Mouse (Mus musculus) spleen, adult 10 weeks (tissue): ENCODE data around the gene Ajuba. TPM values are rescaled to one million over a fixed set of nuclear protein-coding genes. Genes with fewer than 3 reads are reported as not detected.

Experiments
- polyA plus RNA-seq: library from polyadenylated mRNA; stranded (reverse); fragments of 350-450 nt; fragmentation: Illumina TruSeq; extraction: RNeasy Lipid Tissue Mini Kit (QIAGEN cat#74804); gene quantifications from one replicate; pipeline ENCODE4 v1.2.3, GENCODE M21; 2015; ENCODE audit warnings: low replicate concordance; ENCODE audit not compliant: insufficient read depth

Ajuba gene
- polyA plus RNA-seq: 4.2 TPM

DNA sequence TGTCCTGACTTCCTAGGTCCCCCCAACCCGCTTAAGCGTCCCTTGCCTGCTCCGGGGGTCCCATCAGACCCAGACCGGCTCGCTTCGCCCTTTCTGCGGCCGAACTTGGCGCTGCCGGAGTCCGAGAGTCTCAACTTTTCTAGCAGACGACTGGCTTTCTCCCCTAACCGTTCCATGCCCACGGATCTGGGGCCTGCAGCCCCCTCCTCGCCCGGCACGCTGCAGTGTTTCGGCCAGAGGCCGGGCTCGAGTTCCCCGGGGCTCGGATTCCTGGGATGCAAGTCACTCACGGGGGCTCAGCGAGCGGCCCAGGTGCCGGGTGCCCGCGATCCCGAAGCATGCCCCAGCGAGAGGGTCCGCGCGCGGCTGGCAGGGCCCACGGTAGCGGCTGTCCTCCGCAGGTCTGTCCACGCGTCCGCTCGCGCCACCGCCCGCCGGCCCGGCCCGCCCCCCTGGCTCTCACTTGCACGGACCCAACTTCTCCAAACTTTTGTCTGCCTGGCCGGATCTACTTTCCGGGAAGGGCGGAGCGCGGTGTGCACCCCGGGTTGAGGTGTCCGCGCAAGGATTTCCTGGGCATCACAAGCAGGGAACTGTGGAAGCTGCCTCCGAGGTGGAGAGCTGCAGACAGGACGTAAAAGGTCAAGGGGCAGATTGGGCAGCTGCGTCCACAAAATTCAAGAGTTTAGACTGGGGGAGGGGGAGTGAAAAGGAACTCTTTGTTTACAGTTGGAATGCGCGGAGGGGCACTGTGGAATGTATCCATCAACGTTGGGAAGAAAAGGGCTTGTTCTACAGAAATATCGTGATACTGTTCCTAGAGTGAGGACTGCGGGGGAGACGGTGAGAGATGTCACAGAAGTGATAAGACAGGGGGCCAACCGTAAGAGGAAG, at the start of gene Ajuba:
Ajuba (minus strand) TSS at position 470 of the 894 bp plus-strand sequence.

GRCm38 (mm10) chr14:54621133-54621532, 43.8 kb upstream of the Ajuba start, which contains the start of gene Psmb11:
Gene Psmb11 (plus strand): TSS chr14:54621433.

DNA sequence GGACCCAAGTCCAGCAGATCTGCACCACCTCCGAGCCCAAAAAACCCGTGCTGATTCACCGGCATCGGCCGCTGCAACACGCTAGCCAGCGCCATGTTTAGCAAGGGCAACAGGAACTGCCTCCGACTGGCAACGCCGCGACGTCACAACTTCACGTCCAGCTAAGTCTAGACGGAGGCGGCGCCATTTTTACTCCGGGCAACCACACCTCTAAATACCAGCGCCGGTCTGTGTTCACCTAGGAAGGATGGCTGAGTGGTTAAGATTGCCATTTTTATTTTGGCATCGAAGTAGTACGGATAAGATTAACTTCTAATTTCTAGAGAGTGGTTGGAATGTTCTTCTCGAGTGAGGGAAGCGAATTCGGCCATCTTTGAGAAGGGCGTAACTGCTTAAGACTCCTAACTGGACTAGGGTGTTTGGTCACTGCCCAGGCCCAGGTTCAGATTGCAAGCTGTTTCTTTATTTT, 40.6 kb upstream of the Ajuba start, which contains the start of gene Psmb5:
Psmb5 (minus strand) TSS at position 126 of the 469 bp plus-strand sequence.

GRCm38 (mm10) chr14:54605752-54606321, 28.5 kb upstream of the Ajuba start, which contains the start of gene 4931414P19Rik:
Gene 4931414P19Rik (minus strand): TSS chr14:54605993.

DNA sequence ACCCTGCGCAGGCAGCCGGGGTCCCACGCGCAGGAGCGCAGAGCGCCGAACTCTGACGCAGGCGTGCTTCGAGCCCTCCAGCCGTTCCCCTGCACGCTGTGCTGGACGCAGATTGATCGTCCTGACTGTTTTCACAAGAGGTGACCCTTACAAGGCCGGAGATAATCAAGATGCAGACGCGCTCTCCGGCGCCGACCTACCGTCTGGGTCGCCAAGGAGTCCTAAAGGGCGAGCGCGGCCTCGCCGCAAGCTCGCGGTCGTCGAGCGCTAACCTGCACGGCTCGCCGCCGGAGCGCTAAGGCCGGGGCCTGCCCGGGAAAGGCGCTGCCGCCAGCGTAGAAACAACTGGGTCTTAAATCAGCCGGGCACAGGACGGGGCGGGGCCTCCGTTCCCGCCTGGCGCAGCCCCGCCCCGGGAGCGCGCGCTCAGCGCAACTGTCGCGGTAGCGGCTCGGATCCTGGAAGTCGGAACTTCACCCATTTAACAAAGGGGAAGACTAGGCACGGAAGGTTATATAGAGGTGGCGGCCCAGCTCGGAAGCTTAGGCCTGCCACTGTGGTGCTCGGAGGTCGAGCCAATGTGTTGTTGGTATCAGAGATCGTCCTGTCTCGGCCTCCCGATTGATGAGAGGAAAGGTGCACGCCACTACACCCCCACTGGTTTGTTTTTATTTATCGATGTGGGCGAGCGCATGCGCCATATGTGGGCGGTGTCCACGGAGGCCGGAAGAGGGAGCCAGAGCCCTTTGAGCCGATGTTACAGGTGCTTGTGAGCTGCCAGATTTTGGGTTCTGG, 23.2 kb downstream of the Ajuba start, which contains the start of gene Haus4:
Haus4 (minus strand) TSS at position 642 of the 795 bp plus-strand sequence.

Other genes starting within 250 kb of the Ajuba start
- 48.0 TPM for gene Oxa1l, start 216.7 kb downstream of the Ajuba start, polyA plus RNA-seq
- gene Slc7a7, start 159.8 kb downstream of the Ajuba start, polyA plus RNA-seq: 30.2 TPM
- 88.1 TPM for gene Mrpl52, start 150.6 kb downstream of the Ajuba start, polyA plus RNA-seq
- 32.2 TPM for gene Mmp14, start 145.9 kb downstream of the Ajuba start, polyA plus RNA-seq
- 38.8 TPM for gene Lrp10, start 113.4 kb downstream of the Ajuba start, polyA plus RNA-seq
- not detected for gene Rem2, start 101.5 kb downstream of the Ajuba start, polyA plus RNA-seq
- gene Prmt5, start 60.0 kb downstream of the Ajuba start, polyA plus RNA-seq: 48.2 TPM
- gene Haus4, start 22.9 kb downstream of the Ajuba start, polyA plus RNA-seq: 11.4 TPM
- 3.6 TPM for gene 4931414P19Rik, start 28.4 kb upstream of the Ajuba start, polyA plus RNA-seq
- gene Psmb5, start 40.5 kb upstream of the Ajuba start, polyA plus RNA-seq: 39.6 TPM
- not detected for gene Psmb11, start 43.9 kb upstream of the Ajuba start, polyA plus RNA-seq
- gene Gm17606, start 63.4 kb upstream of the Ajuba start, polyA plus RNA-seq: not detected
- 1.2 TPM for gene Cdh24, start 63.8 kb upstream of the Ajuba start, polyA plus RNA-seq
- gene 1700123O20Rik, start 108.7 kb upstream of the Ajuba start, polyA plus RNA-seq: 39.1 TPM
- gene Acin1, start 109.4 kb upstream of the Ajuba start, polyA plus RNA-seq: 429 TPM
- gene Gm29776, start 121.3 kb upstream of the Ajuba start, polyA plus RNA-seq: not detected
- not detected for gene Cebpe, start 134.6 kb upstream of the Ajuba start, polyA plus RNA-seq
- 6.3 TPM for gene Slc7a8, start 204.4 kb upstream of the Ajuba start, polyA plus RNA-seq
- not detected for gene Rnf212b, start 236.6 kb upstream of the Ajuba start, polyA plus RNA-seq